Mouse (Mus musculus): ENCODE data around the gene Prom2. TPM values are rescaled to one million over a fixed set of nuclear protein-coding genes. Genes with fewer than 3 reads are reported as not detected.
A peak's percentile ranks its signal among the peaks of the same experiment; 100 is the strongest.

Prom2 gene
- polyA plus RNA-seq, 1 experiment: 0.09 TPM

- Histone ChIP-seq H3K4me1 (ENCODE audit: control insufficient read depth, insufficient read depth, low read length) (no peaks in the 10 kb centered on the region), H3K4me3 (ENCODE audit: control insufficient read depth, low read depth, low read length) (no peak overlapping the region), H3K27me3 (ENCODE audit: control insufficient read depth, insufficient read depth, low read length) (no peaks in the 10 kb centered on the region), H3K27ac (ENCODE audit: control insufficient read depth, insufficient read depth, low read depth, low read length) (no peak overlapping the region), H3K36me3 (ENCODE audit: control insufficient read depth, insufficient read depth, low read length) (no peaks in the 10 kb centered on the region)
- TF ChIP-seq POLR2A (IDR thresholded peaks at IDR 0.05; ENCODE audit: control insufficient read depth, low read depth, low read length) (no peak), CTCF (IDR thresholded peaks at IDR 0.05; ENCODE audit: control insufficient read depth, insufficient read depth, insufficient replicate concordance, low read depth, low read length) (no peak)
These were observed 32.1 kb upstream of the Prom2 start for GRCm38 (mm10) chr2:127573322-127573721.

GRCm38 (mm10) chr2:127559070-127559966, 18.1 kb upstream of the Prom2 start:
- Histone ChIP-seq H3K27me3 (ENCODE audit: control insufficient read depth, insufficient read depth, low read length) (no peaks in the 10 kb centered on the region), H3K4me1 (ENCODE audit: control insufficient read depth, insufficient read depth, low read length) (0 out of 2 replicates have a peak, but pooled peaks cover 2% of the 10 kb centered on the region), H3K36me3 (ENCODE audit: control insufficient read depth, insufficient read depth, low read length) (no peaks in the 10 kb centered on the region), H3K27ac (ENCODE audit: control insufficient read depth, insufficient read depth, low read depth, low read length) (no peak overlapping the region), H3K4me3 (ENCODE audit: control insufficient read depth, low read depth, low read length) (no peak overlapping the region)
- peak; percentile 74; the same call in 1 of the 2 replicates for TF ChIP-seq CTCF (IDR thresholded peaks at IDR 0.05; ENCODE audit: control insufficient read depth, insufficient read depth, insufficient replicate concordance, low read depth, low read length)
- no peak for TF ChIP-seq POLR2A (IDR thresholded peaks at IDR 0.05; ENCODE audit: control insufficient read depth, low read depth, low read length)

GRCm38 (mm10) chr2:127551078-127551477, 9.8 kb upstream of the Prom2 start:
- Histone ChIP-seq H3K4me1 (ENCODE audit: control insufficient read depth, insufficient read depth, low read length) (no peaks in the 10 kb centered on the region), H3K27ac (ENCODE audit: control insufficient read depth, insufficient read depth, low read depth, low read length) (no peak overlapping the region), H3K4me3 (ENCODE audit: control insufficient read depth, low read depth, low read length) (no peak overlapping the region), H3K27me3 (ENCODE audit: control insufficient read depth, insufficient read depth, low read length) (no peaks in the 10 kb centered on the region), H3K36me3 (ENCODE audit: control insufficient read depth, insufficient read depth, low read length) (no peaks in the 10 kb centered on the region)
- TF ChIP-seq CTCF (IDR thresholded peaks at IDR 0.05; ENCODE audit: control insufficient read depth, insufficient read depth, insufficient replicate concordance, low read depth, low read length): no peak
- TF ChIP-seq POLR2A (IDR thresholded peaks at IDR 0.05; ENCODE audit: control insufficient read depth, low read depth, low read length): no peak

GRCm38 (mm10) chr2:127550446-127550845, 9.2 kb upstream of the Prom2 start:
- Histone ChIP-seq H3K27me3 (ENCODE audit: control insufficient read depth, insufficient read depth, low read length) (no peaks in the 10 kb centered on the region), H3K27ac (ENCODE audit: control insufficient read depth, insufficient read depth, low read depth, low read length) (no peak overlapping the region), H3K36me3 (ENCODE audit: control insufficient read depth, insufficient read depth, low read length) (no peaks in the 10 kb centered on the region), H3K4me1 (ENCODE audit: control insufficient read depth, insufficient read depth, low read length) (no peaks in the 10 kb centered on the region), H3K4me3 (ENCODE audit: control insufficient read depth, low read depth, low read length) (peak overlapping the region; percentile 21)
- TF ChIP-seq POLR2A (IDR thresholded peaks at IDR 0.05; ENCODE audit: control insufficient read depth, low read depth, low read length) (no peak), CTCF (IDR thresholded peaks at IDR 0.05; ENCODE audit: control insufficient read depth, insufficient read depth, insufficient replicate concordance, low read depth, low read length) (no peak)

GRCm38 (mm10) chr2:127549711-127550110, 8.4 kb upstream of the Prom2 start:
- Histone ChIP-seq H3K4me1 (ENCODE audit: control insufficient read depth, insufficient read depth, low read length) (no peaks in the 10 kb centered on the region), H3K27me3 (ENCODE audit: control insufficient read depth, insufficient read depth, low read length) (no peaks in the 10 kb centered on the region), H3K4me3 (ENCODE audit: control insufficient read depth, low read depth, low read length) (peak overlapping the region; percentile 11; the same call in 1 of the 2 replicates), H3K27ac (ENCODE audit: control insufficient read depth, insufficient read depth, low read depth, low read length) (no peak overlapping the region), H3K36me3 (ENCODE audit: control insufficient read depth, insufficient read depth, low read length) (no peaks in the 10 kb centered on the region)
- TF ChIP-seq CTCF (IDR thresholded peaks at IDR 0.05; ENCODE audit: control insufficient read depth, insufficient read depth, insufficient replicate concordance, low read depth, low read length) (no peak), POLR2A (IDR thresholded peaks at IDR 0.05; ENCODE audit: control insufficient read depth, low read depth, low read length) (no peak)

- H3K4me3 ChIP-seq (ENCODE audit: control insufficient read depth, low read depth, low read length): no peak overlapping the region
- TF ChIP-seq POLR2A (IDR thresholded peaks at IDR 0.05; ENCODE audit: control insufficient read depth, low read depth, low read length) (no peak), CTCF (IDR thresholded peaks at IDR 0.05; ENCODE audit: control insufficient read depth, insufficient read depth, insufficient replicate concordance, low read depth, low read length) (no peak)
- no peaks in the 10 kb centered on the region for H3K4me1 ChIP-seq (ENCODE audit: control insufficient read depth, insufficient read depth, low read length)
- no peaks in the 10 kb centered on the region for H3K27me3 ChIP-seq (ENCODE audit: control insufficient read depth, insufficient read depth, low read length)
- no peak overlapping the region for H3K27ac ChIP-seq (ENCODE audit: control insufficient read depth, insufficient read depth, low read depth, low read length)
- H3K36me3 ChIP-seq (ENCODE audit: control insufficient read depth, insufficient read depth, low read length): no peaks in the 10 kb centered on the region
These were observed 7.2 kb upstream of the Prom2 start for GRCm38 (mm10) chr2:127548342-127549074.

GRCm38 (mm10) chr2:127541697-127542096, 430 bp upstream of the Prom2 start:
- H3K4me1 ChIP-seq (ENCODE audit: control insufficient read depth, insufficient read depth, low read length): peaks cover 8% of the 10 kb centered on the region
- TF ChIP-seq POLR2A (IDR thresholded peaks at IDR 0.05; ENCODE audit: control insufficient read depth, low read depth, low read length): no peak
- no peak for TF ChIP-seq CTCF (IDR thresholded peaks at IDR 0.05; ENCODE audit: control insufficient read depth, insufficient read depth, insufficient replicate concordance, low read depth, low read length)
- H3K36me3 ChIP-seq (ENCODE audit: control insufficient read depth, insufficient read depth, low read length): no peaks in the 10 kb centered on the region
- no peaks in the 10 kb centered on the region for H3K27me3 ChIP-seq (ENCODE audit: control insufficient read depth, insufficient read depth, low read length)
- H3K4me3 ChIP-seq (ENCODE audit: control insufficient read depth, low read depth, low read length): no peak overlapping the region
- no peak overlapping the region for H3K27ac ChIP-seq (ENCODE audit: control insufficient read depth, insufficient read depth, low read depth, low read length)

Data from testis, adult 2 months (tissue).